Mouse (Mus musculus) G1E (cell line): ENCODE measurements around the gene Grik5.

Experiments
- CTCF ChIP-seq: IDR thresholded peaks from 2 replicates; pipeline ENCODE4 v1.5.1; 2012; ENCODE audit warnings: low read depth, low read length, inconsistent platforms, mixed read lengths
- GATA1 ChIP-seq: IDR thresholded peaks from 2 replicates; pipeline ENCODE4 v1.6.1; 2012; ENCODE audit warnings: borderline replicate concordance, low read length, inconsistent platforms, mixed read lengths
- POLR2AphosphoS5 ChIP-seq: IDR thresholded peaks from 2 replicates; pipeline ENCODE4 v1.6.1; 2012; ENCODE audit warnings: low read depth, low read length, inconsistent platforms; ENCODE audit not compliant: insufficient replicate concordance
- TAL1 ChIP-seq: conservative IDR thresholded peaks from 2 replicates; pipeline ENCODE4 v1.6.1; 2012; ENCODE audit warnings: low read depth, low read length, inconsistent platforms, mixed read lengths

DNA sequence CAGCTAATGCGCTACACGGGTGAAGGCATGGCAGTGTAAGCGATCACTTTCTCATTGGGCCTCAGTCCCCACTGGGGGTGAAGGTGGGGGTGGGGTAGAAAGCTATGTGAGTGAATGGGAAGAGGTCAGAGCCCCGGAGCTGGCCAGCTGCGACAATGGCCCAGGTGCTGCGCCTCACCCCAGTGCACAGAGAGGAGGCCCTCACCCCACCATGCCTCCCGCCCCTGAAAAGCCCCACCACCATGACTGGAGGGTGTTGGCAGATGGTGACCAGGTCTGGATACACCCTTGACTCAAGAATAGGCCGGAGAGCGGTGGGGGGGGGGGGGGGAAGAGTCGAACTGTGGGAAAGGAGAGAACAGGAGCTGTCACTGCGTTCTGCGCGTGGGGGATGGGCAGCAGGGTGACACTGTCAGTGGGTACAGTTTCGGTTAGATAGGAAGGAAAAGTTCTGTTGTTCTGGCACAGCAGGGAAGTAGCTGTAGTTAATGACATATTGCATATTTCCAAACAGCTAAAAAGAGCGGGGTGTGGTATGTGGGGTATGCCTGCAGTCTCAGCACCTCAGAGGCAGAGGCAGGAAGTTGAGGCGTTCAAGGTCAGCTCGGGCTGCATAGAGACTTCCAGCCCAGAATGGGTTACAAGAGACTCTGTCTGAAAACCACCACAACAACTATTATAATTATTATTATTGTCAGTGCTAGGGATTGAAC is 34.8 kb upstream of the Grik5 start:
- TF ChIP-seq GATA1 (no peak), CTCF (no peak), POLR2AphosphoS5 (no peak), TAL1 (no peak)
